Mouse (Mus musculus): ENCODE measurements at regions not wholly inside any gene's neighbourhood (a gene's known extent, or its start where the extent isn't known, plus 50 kb on each side); places are given as distances from the start of the nearest gene placed in this dataset.

DNA sequence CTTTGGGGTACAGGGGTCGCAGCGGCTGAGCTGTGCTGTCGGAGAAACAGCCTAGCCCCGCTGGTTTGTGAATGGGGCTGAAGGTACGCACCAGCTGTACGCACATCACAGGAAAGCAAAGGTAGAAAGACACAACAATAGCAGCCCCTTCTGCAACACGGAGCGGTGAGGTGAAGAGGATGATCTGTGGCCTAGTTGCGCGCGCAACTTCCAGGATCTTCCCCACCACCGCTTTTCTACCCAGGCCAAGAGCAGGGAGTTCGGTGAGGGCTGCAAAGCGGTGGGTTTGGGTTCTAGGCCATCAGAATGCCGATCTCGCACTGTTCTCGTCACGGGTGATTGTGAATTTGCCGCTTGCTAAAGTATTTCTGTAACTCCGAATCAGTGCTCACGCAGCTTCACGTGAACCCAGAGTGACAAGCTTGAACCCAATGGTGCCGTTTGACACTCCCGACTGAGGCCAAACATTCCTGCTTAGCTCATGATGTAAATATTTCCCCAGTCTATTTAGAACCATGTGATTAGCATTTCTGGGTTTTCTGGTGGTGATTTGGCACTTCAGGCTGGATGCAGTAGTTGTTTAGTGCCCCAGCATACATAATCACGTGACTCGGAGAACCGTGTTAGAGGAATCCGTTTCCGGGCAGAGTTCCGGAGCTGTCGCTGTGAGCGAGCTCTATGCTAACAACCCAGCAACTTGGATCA lies 54.7 kb downstream of the Cryaa start:
- no peak overlapping the region for H3K4me3 ChIP-seq (ENCODE audit: insufficient read depth, low read depth, low read length)
- no peak overlapping the region for H3K27ac ChIP-seq (replicated peaks; ENCODE audit: low read depth, low read length)
- peaks cover 12% of the 10 kb centered on the region for H3K4me1 ChIP-seq (ENCODE audit: control insufficient read depth, insufficient read depth, insufficient read length, low read length)

GRCm38 (mm10) chr17:31734521-31734920 lies 56.9 kb downstream of the Cryaa start:
- H3K27ac ChIP-seq (replicated peaks; ENCODE audit: low read depth, low read length), result no peak overlapping the region
- H3K4me3 ChIP-seq (ENCODE audit: insufficient read depth, low read depth, low read length), result no peak overlapping the region
- no peaks in the 10 kb centered on the region for H3K4me1 ChIP-seq (ENCODE audit: control insufficient read depth, insufficient read depth, insufficient read length, low read length)

DNA sequence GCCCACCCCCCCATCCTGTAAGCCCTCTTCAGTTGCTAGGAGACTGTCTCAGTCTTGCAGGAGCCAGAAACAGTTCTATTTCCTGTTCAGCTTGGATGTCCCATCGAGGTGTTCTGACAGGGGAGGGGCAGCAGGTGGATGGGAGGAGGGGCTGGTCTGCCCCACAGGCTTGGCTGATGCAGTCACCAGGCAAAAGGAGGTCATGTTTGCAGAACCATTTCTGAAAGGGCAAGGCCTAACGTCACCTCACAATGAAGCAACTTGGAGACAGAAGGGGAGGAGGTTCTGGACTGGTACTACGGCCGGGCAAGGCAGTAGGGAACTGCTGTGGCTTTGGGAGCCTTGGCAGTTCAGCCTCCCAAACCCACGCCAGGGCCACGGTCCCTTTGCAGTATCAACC lies 59.1 kb downstream of the Cryaa start:
- no peaks in the 10 kb centered on the region for H3K4me1 ChIP-seq (ENCODE audit: control insufficient read depth, insufficient read depth, insufficient read length, low read length)
- H3K4me3 ChIP-seq (ENCODE audit: insufficient read depth, low read depth, low read length), result no peak overlapping the region
- no peak overlapping the region for H3K27ac ChIP-seq (replicated peaks; ENCODE audit: low read depth, low read length)

GRCm38 (mm10) chr17:31738249-31738648 lies 60.6 kb downstream of the Cryaa start:
- H3K4me3 ChIP-seq (ENCODE audit: insufficient read depth, low read depth, low read length), result no peak overlapping the region
- H3K4me1 ChIP-seq (ENCODE audit: control insufficient read depth, insufficient read depth, insufficient read length, low read length), result no peaks in the 10 kb centered on the region
- H3K27ac ChIP-seq (replicated peaks; ENCODE audit: low read depth, low read length), result no peak overlapping the region

DNA sequence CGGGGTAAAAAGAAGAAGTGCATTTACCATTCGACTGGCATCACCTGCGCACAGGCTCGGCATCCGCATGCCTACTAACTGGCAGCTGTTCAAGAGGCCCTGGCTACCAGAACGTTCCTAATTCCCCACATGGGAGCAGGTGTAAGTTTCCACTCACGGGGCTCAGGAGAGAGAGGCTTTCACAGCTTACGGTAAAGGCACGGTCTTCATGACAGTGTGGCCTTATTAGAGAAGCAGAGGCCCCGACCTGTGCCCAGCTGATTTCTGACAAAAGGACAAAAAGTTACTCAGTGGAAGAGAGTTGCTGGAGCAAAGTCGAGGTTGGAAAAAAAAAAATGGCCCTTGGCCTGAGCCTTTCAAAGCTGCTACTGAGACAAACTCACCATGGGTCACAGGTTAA lies 62.0 kb downstream of the Cryaa start:
- Histone ChIP-seq H3K4me3 (ENCODE audit: insufficient read depth, low read depth, low read length) (no peak overlapping the region), H3K4me1 (ENCODE audit: control insufficient read depth, insufficient read depth, insufficient read length, low read length) (no peaks in the 10 kb centered on the region), H3K27ac (replicated peaks; ENCODE audit: low read depth, low read length) (no peak overlapping the region)

GRCm38 (mm10) chr17:31740059-31740458 lies 62.5 kb downstream of the Cryaa start:
- H3K4me3 ChIP-seq (ENCODE audit: insufficient read depth, low read depth, low read length), result no peak overlapping the region
- no peak overlapping the region for H3K27ac ChIP-seq (replicated peaks; ENCODE audit: low read depth, low read length)
- no peaks in the 10 kb centered on the region for H3K4me1 ChIP-seq (ENCODE audit: control insufficient read depth, insufficient read depth, insufficient read length, low read length)

DNA sequence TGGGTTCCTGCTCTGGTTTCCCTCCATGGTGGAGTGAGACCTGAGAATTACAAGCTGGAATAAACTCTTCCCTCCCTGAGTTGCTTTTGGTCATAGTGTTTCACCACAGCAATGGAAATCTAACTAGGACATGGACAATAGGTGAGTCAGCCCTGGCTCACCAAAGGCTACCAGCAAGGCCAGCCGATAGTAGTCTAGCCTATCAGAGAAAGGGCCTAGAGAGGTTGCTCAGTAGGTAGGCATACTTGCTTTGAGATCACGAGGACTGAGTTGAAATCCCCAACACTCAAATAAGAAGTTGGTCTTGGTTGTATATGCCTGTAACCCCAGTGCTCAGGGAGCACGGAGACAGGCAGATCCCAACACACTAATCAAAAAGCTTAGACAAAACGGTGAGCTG lies 66.0 kb downstream of the Cryaa start:
- no peak overlapping the region for H3K27ac ChIP-seq (replicated peaks; ENCODE audit: low read depth, low read length)

GRCm38 (mm10) chr17:31746198-31747111 lies 68.8 kb downstream of the Cryaa start:
- Histone ChIP-seq H3K4me3 (ENCODE audit: insufficient read depth, low read depth, low read length) (no peak overlapping the region), H3K4me1 (ENCODE audit: control insufficient read depth, insufficient read depth, insufficient read length, low read length) (peaks cover 16% of the 10 kb centered on the region), H3K27ac (replicated peaks; ENCODE audit: low read depth, low read length) (peak overlapping the region; percentile 56; the same call in 1 of the 2 replicates)

More for the DNA sequence above, 66.0 kb downstream of the Cryaa start:
- H3K4me1 ChIP-seq (ENCODE audit: control insufficient read depth, insufficient read depth, insufficient read length, low read length), result peaks cover 16% of the 10 kb centered on the region
- no peak overlapping the region for H3K4me3 ChIP-seq (ENCODE audit: insufficient read depth, low read depth, low read length)

GRCm38 (mm10) chr17:31747563-31747962 lies 70.0 kb downstream of the Cryaa start:
- H3K4me1 ChIP-seq (ENCODE audit: control insufficient read depth, insufficient read depth, insufficient read length, low read length), result peaks cover 16% of the 10 kb centered on the region
- H3K4me3 ChIP-seq (ENCODE audit: insufficient read depth, low read depth, low read length), result no peak overlapping the region

DNA sequence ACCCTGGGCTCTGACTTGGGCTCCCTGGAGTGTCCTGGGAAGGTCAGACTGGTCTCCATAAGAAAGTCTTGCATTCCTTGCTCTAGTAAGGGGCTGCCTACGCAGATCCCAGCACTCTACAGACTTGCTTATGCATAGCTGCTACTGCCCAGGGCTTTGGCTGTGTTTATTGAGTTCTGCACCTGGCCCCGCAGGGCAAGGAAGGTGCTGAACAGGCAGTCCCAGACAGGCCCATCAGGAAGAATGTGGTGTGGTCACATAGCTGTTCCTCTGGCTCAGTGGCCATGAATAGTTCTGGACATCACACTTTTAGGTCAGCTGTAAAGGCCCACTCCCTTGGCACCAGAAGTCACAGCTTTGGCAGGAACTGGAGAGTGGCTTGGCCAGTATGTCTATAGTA lies 70.6 kb downstream of the Cryaa start:
- Histone ChIP-seq H3K4me1 (ENCODE audit: control insufficient read depth, insufficient read depth, insufficient read length, low read length) (peaks cover 16% of the 10 kb centered on the region), H3K27ac (replicated peaks; ENCODE audit: low read depth, low read length) (no peak overlapping the region), H3K4me3 (ENCODE audit: insufficient read depth, low read depth, low read length) (no peak overlapping the region)

More at GRCm38 (mm10) chr17:31747563-31747962, 70.0 kb downstream of the Cryaa start:
- H3K27ac ChIP-seq (replicated peaks; ENCODE audit: low read depth, low read length), result 0 out of 2 replicates have a peak overlapping the region, but pooled peaks have one; percentile 9

GRCm38 (mm10) chr17:31748971-31749370 lies 71.4 kb downstream of the Cryaa start:
- Histone ChIP-seq H3K4me3 (ENCODE audit: insufficient read depth, low read depth, low read length) (no peak overlapping the region), H3K4me1 (ENCODE audit: control insufficient read depth, insufficient read depth, insufficient read length, low read length) (peaks cover 16% of the 10 kb centered on the region), H3K27ac (replicated peaks; ENCODE audit: low read depth, low read length) (no peak overlapping the region)

DNA sequence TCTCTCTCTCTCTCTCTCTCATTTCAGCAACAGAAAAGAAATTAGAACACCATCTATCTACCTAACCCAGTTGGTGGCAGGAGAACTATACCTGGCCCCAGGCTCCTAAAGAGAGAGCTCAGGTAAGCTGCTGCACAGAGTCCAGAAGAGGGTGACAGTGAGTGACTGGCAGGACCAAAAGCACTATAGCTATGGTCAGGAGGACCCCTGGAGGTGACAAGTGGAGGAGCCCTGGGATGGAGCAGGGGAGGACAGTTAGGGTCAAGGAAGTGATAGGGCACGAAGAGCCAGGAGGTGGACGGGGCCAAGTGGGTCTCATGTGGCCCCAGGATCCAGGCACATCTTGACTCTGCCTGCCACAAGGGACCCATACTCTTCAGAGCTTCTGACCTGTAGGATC lies 73.7 kb downstream of the Cryaa start:
- Histone ChIP-seq H3K4me1 (ENCODE audit: control insufficient read depth, insufficient read depth, insufficient read length, low read length) (peaks cover 13% of the 10 kb centered on the region), H3K4me3 (ENCODE audit: insufficient read depth, low read depth, low read length) (no peak overlapping the region), H3K27ac (replicated peaks; ENCODE audit: low read depth, low read length) (no peak overlapping the region)

DNA sequence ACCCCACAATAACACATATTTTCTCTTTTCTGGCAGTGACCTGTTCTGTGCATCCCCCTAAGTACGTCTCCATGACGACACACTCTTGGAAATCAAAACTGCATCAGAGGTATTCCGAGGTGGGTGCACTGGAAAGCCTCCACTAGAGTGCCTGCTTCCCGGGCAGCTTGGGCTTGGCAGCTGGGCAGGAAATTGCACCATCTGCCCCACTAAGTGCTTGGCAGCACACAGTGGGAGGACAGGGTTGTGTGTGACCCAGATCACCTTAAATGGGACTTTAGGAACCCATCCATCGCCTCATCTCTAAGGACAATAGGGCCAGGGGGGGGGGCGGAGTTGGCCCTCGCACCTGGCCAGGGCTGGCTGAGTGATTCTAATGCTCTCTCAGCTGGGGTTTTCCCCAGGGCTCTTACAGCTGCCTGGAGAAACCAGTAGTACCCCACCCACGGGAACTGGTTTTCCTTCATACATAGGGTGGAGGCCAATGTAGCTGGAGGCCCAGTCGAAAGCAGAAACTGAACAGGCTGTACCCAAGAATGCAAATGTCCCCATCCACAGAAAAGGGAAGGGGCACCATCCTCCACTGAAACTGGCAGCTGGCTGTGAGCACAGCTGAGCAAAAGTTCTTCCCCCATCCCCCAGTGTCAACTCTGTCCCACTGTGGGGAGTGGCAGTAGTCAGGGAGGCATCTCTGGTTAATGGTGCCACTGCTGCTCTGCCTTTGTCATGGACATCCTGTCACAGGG lies 75.7 kb downstream of the Cryaa start:
- H3K27ac ChIP-seq (replicated peaks; ENCODE audit: low read depth, low read length), result 0 out of 2 replicates have a peak overlapping the region, but pooled peaks have one; percentile 5
- H3K4me3 ChIP-seq (ENCODE audit: insufficient read depth, low read depth, low read length), result no peak overlapping the region
- H3K4me1 ChIP-seq (ENCODE audit: control insufficient read depth, insufficient read depth, insufficient read length, low read length), result no peaks in the 10 kb centered on the region; the same call in 1 of the 2 replicates

GRCm38 (mm10) chr17:31753859-31754229 lies 76.2 kb downstream of the Cryaa start:
- H3K4me3 ChIP-seq (ENCODE audit: insufficient read depth, low read depth, low read length), result no peak overlapping the region
- H3K27ac ChIP-seq (replicated peaks; ENCODE audit: low read depth, low read length), result no peak overlapping the region

DNA sequence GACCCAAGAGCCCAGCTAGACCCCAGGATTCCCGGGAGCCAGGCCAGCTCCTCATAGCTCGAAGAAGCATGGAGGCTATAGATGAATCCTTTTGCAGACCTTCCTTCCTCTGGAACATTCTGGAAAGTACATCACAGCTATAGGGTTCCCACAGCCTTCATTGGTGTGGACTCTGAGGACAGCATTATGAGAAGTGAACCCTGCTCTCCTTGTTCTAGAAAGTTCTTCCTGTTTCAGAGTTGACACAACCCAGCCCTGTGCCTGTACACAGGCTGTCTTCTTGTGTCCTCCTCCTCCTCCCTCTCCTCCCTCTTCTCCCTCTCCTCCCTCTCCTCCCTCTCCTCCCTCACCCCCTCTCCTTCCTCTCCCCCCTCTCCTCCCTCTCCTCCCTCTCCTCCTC lies 82.9 kb downstream of the Cryaa start:
- Histone ChIP-seq H3K27ac (replicated peaks; ENCODE audit: low read depth, low read length) (no peak overlapping the region), H3K4me1 (ENCODE audit: control insufficient read depth, insufficient read depth, insufficient read length, low read length) (no peaks in the 10 kb centered on the region), H3K4me3 (ENCODE audit: insufficient read depth, low read depth, low read length) (no peak overlapping the region)

More at GRCm38 (mm10) chr17:31753859-31754229, 76.2 kb downstream of the Cryaa start:
- no peaks in the 10 kb centered on the region; the same call in 1 of the 2 replicates for H3K4me1 ChIP-seq (ENCODE audit: control insufficient read depth, insufficient read depth, insufficient read length, low read length)
